Mouse (Mus musculus) 416B (cell line): Measurements from ENCODE around the gene C1qtnf2.

ENCODE experiments used
- DNase-seq: peaks from one replicate; pipeline ENCODE4 v3.0.0; 2011; ENCODE audit warnings: low read depth

Gene C1qtnf2

GRCm38 (mm10) chr11:43474225-43474774 lies at the start of gene C1qtnf2:
Gene C1qtnf2, plus strand, starts transcription at chr11:43474276.
- DNase-seq, result peak; percentile 53

GRCm38 (mm10) chr11:43424386-43424785 lies 49.7 kb upstream of the C1qtnf2 start:
- DNase-seq, result peak; percentile 24

GRCm38 (mm10) chr11:43425166-43425709 lies 48.8 kb upstream of the C1qtnf2 start:
- DNase-seq, result no peak

- peak; percentile 92 for DNase-seq
These were observed 48.2 kb upstream of the C1qtnf2 start, which contains the start of gene Pttg1 for GRCm38 (mm10) chr11:43425824-43426413. Gene Pttg1, minus strand, starts transcription at chr11:43426251.

- no peak for DNase-seq
These were observed 47.6 kb upstream of the C1qtnf2 start for GRCm38 (mm10) chr11:43426414-43426884.

- DNase-seq, result peak; percentile 90
These were observed 40.6 kb upstream of the C1qtnf2 start, which contains the start of gene Slu7 for GRCm38 (mm10) chr11:43433254-43434023. Gene Slu7, plus strand, starts transcription at chr11:43433744.

- DNase-seq, result no peak
These were observed 40.1 kb upstream of the C1qtnf2 start for GRCm38 (mm10) chr11:43434024-43434407.

GRCm38 (mm10) chr11:43441121-43441520 lies 33.0 kb upstream of the C1qtnf2 start:
- DNase-seq, result no peak

GRCm38 (mm10) chr11:43443183-43443582 lies 30.9 kb upstream of the C1qtnf2 start:
- no peak for DNase-seq

GRCm38 (mm10) chr11:43449916-43450315 lies 24.2 kb upstream of the C1qtnf2 start:
- DNase-seq, result no peak

GRCm38 (mm10) chr11:43451322-43451721 lies 22.8 kb upstream of the C1qtnf2 start:
- DNase-seq, result peak; percentile 79

- peak; percentile 75 for DNase-seq
These were observed 21.8 kb upstream of the C1qtnf2 start for GRCm38 (mm10) chr11:43452266-43452665.

- no peak for DNase-seq
These were observed 10.9 kb upstream of the C1qtnf2 start for GRCm38 (mm10) chr11:43463204-43463603.

- no peak for DNase-seq
These were observed 4.0 kb upstream of the C1qtnf2 start for GRCm38 (mm10) chr11:43470118-43470517.

- DNase-seq, result no peak
These were observed 2.9 kb upstream of the C1qtnf2 start for GRCm38 (mm10) chr11:43470881-43471820.

- no peak for DNase-seq
These were observed 961 bp upstream of the C1qtnf2 start for GRCm38 (mm10) chr11:43473115-43473514.

- DNase-seq, result no peak
These were observed 346 bp upstream of the C1qtnf2 start for GRCm38 (mm10) chr11:43473635-43474224.

- no peak for DNase-seq
These were observed 5.3 kb downstream of the C1qtnf2 start for GRCm38 (mm10) chr11:43479376-43479775.

GRCm38 (mm10) chr11:43480561-43480960 lies 6.5 kb downstream of the C1qtnf2 start:
- DNase-seq, result no peak

- no peak for DNase-seq
These were observed 7.8 kb downstream of the C1qtnf2 start for GRCm38 (mm10) chr11:43481672-43482522.
